Mouse (Mus musculus): Measurements from ENCODE around the gene Zfp646.

- no peak for TF ChIP-seq TBP (conservative IDR thresholded peaks at IDR 0.05; ENCODE audit: low read depth, low read length)
- no peak for TF ChIP-seq UBTF (IDR thresholded peaks at IDR 0.05; ENCODE audit: low read depth, low read length)
- TF ChIP-seq NRF1 (IDR thresholded peaks at IDR 0.05; ENCODE audit: low read depth, low read length) = no peak
- no peak for TF ChIP-seq NELFE (IDR thresholded peaks at IDR 0.05; ENCODE audit: low read depth, low read length)
- no peak for TF ChIP-seq CTCF (conservative IDR thresholded peaks at IDR 0.05 in 1 of 2, IDR thresholded peaks at IDR 0.05 in 1 of 2; ENCODE audit: low read depth in 2 of 2, low read length in 2 of 2)
- TF ChIP-seq ELF1 (IDR thresholded peaks at IDR 0.05; ENCODE audit: low read depth, low read length) = no peak
- no peak for TF ChIP-seq MXI1 (IDR thresholded peaks at IDR 0.05; ENCODE audit: low read depth, low read length)
- TF ChIP-seq ZC3H11A (IDR thresholded peaks at IDR 0.05; ENCODE audit: low read depth, low read length) = no peak
- no peak for TF ChIP-seq ZKSCAN1 (IDR thresholded peaks at IDR 0.05; ENCODE audit: borderline replicate concordance, low read depth, low read length)
- TF ChIP-seq RAD21 (IDR thresholded peaks at IDR 0.05; ENCODE audit: low read depth, low read length) = no peak
- no peak for TF ChIP-seq MYC (IDR thresholded peaks at IDR 0.05; ENCODE audit: low read depth, low read length)
- no peak for TF ChIP-seq KAT2A (IDR thresholded peaks at IDR 0.05; ENCODE audit: insufficient replicate concordance, low read length)
Observed at GRCm38 (mm10) chr7:127929923-127930322, 53.9 kb downstream of the Zfp646 start, which contains the start of gene Prss8.

Data from CH12.LX (cell line).